Mouse (Mus musculus) megakaryocyte, embryonic 14.5 days (primary cell): ENCODE measurements at regions not wholly inside any gene's neighbourhood (a gene's known extent, or its start where the extent isn't known, plus 50 kb on each side); places are given as distances from the start of the nearest gene placed in this dataset.

ENCODE experiments used
- FLI1 ChIP-seq: IDR thresholded peaks from 2 replicates; pipeline ENCODE4 v1.6.1; 2012; ENCODE audit warnings: low read length, inconsistent platforms, mixed read lengths
- GATA1 ChIP-seq: IDR thresholded peaks from 3 replicates; pipeline ENCODE4 v1.6.1; 2012; ENCODE audit warnings: mixed read lengths, low read length, inconsistent platforms, borderline replicate concordance

- TF ChIP-seq FLI1: no peak
- TF ChIP-seq GATA1: no peak
Observed at GRCm38 (mm10) chr5:106321426-106321825, 136.5 kb downstream of the Barhl2 start.
